Mouse (Mus musculus) layer of hippocampus, adult 8-10 months (tissue): ENCODE measurements at regions not wholly inside any gene's neighbourhood (a gene's known extent, or its start where the extent isn't known, plus 50 kb on each side); places are given as distances from the start of the nearest gene placed in this dataset.

Source experiments
- DNase-seq, 2 experiments: peaks; one replicate each; pipeline ENCODE4 v3.0.0; 2022; ENCODE audit warnings: low spot score in 2 of 2

- DNase-seq: no peak
These were observed 192.7 kb downstream of the Thbs2 start for GRCm38 (mm10) chr17:14501341-14501740.

GRCm38 (mm10) chr17:14497086-14497485 lies 196.9 kb downstream of the Thbs2 start:
- DNase-seq: no peak

DNA sequence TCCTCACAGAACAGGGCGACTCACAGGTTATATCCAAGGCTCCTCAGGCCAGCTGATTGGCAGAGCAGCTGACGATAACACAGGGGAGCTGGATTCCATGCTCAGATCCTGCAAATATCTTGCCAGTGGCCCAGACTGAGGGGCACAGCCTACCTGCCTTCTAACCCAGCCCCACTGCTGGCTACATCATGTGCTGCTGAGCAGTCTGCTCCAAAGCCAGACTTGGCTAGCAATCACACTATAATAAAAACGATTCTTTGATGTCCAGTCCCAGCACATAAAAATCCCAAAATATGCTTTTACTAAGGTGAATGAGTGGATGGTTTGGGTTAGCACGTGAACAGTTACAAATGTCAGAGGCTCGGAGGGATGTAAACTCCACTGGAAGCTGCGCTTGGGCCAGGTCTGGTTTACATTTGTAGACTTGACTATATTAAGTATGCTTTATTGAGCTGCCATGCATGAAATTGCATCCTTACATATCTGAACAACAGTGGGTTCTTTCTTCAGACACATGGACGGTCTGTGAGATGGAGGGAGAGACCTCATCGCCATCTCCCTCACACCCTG lies 200.2 kb downstream of the Thbs2 start:
- no peak for DNase-seq

- no peak for DNase-seq
These were observed 201.1 kb downstream of the Thbs2 start for GRCm38 (mm10) chr17:14492936-14493335.

GRCm38 (mm10) chr17:14481746-14482145 lies 202.4 kb downstream of the Smoc2 start:
- no peak for DNase-seq

DNA sequence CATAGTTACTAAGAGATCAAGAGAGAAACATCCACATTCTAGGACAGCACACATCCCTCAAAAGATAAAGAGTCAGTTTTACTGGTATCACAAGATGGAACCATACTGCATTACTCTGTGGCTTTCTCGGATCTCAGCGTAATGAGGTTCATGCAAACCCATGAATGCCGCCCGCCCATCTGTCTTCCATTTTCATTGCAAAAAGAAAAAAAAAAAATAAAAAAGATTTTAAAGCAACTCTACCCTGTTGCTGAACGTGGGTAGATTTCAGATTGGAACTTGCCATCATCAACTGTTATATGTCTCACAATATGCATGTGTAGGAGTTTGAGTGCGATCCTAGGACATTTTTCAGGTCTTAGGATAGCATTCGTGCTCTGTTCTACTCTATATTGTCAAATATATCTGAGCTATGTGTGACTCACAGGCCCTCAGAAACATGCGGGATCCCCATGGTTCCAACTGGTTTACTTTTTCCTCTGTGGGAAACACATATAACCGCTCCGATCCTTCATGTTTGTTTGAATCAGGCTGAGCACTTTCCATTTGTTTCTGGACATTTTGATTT lies 199.7 kb downstream of the Smoc2 start:
- no peak for DNase-seq

- DNase-seq: no peak
These were observed 197.4 kb downstream of the Smoc2 start for GRCm38 (mm10) chr17:14476707-14477106.

DNA sequence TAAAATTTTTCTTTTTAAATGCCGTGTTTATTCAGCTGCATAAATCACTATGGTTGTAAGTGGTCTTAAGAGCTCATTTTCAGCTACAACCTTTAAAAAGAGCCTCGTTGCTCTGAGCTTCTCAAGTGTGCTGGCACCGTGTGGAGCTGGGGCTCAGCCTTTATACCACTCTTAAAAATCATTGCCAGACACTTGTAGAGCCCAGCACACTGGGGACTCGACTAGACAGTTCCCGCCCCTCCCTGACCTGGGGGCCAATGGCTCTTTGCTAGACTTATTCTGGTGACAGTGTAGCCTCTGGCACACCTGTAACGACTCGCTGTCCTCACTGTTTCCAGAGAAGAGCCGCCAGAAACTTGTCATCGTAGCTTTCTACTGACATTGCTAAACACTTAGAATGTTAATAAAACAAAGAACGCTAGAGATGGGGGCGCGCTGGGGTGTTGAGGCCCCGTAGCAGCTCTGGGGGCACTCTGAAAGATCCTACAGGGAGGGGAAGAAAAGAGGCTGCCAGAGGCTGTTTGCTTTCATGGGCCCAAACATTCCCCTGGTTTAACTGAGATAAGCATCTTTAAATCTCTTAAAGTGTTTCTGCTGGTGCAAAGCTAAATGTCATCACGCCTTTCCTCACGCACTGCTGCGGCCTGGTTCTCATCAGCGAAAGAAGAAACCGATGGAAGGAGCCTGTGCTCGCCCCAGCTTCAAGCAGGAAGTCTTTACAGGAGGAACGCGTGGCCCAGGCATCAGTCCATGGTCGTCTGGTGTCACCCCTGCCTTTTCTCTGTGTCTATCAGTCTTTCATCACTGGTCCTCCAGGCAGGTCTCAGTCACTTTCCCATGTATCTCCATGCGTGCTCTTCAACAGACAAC lies 196.7 kb downstream of the Smoc2 start:
- no peak for DNase-seq

DNA sequence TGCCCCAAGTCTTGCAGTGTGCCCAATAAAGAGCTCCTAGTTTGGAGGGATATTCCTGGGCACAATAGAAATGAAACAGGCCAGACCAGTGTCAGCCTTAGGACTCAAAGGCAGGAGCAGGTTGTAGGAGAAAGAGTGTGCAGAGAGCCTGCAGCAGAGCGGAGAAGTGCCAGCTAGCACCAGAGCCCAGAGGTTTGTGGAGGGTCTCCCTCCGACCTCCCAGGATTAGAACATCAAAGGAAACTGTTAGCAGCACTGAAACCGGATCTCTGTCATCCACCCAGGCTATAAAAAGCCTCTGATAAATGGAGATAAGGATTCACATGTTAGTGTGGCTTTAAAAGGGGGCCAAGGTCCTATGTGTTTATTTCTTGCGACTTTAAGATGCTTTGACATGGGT lies 196.0 kb downstream of the Smoc2 start:
- no peak for DNase-seq

DNA sequence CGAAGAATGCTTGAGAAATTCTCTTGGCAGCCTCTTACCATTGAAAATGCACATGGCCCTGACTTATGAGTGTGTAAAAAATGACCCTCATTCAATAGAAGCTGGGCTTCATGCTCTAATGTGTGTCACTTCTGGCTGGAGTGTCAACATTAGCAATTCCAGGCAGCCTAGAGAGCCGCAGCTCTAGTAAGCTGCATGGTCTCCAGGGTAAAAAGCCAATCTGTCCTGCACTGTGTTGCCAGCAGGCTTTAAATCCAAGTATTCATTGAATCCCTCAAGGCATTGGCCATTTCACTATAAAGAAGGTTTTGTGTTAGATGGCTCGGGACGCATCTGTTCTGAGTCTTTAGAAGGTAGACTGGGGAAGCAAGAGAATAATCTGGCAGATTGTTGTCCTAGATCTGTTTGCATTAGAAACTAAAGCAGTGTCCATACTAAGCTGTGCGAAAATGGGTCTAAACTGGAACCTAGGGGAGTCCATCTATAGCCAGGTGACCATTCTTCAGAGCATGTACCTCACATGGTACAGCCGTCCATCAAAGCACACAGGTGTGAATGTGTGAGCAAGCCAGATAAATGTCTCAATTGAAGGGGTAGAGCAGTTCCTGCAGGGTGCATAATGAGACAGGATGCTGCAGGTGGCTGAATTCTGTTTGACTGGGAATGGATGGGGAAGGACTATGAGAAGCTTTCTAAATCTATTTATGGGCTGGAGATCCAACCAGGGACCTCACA lies 189.6 kb downstream of the Smoc2 start:
- no peak for DNase-seq

GRCm38 (mm10) chr17:14455251-14455743 lies 176.0 kb downstream of the Smoc2 start:
- no peak for DNase-seq
